Mouse (Mus musculus) cerebellum, adult 2 months (tissue): ENCODE results near the gene Susd4.

Experiments used
- CTCF ChIP-seq: fragments of 200-500 bp; IDR thresholded peaks from 2 replicates; pipeline ENCODE4 v1.5.1; 2011; ENCODE audit warnings: low read depth, mild to moderate bottlenecking, control low read depth, low read length, moderate library complexity, borderline replicate concordance; ENCODE audit not compliant: insufficient read depth
- POLR2A ChIP-seq: fragments of 200-500 bp; IDR thresholded peaks from 2 replicates; pipeline ENCODE4 v1.6.1; 2011; ENCODE audit warnings: low read length, control low read depth, borderline replicate concordance; ENCODE audit not compliant: insufficient read depth

- TF ChIP-seq CTCF, result no peak
- TF ChIP-seq POLR2A, result no peak
These were observed 55.3 kb downstream of the Susd4 start for GRCm38 (mm10) chr1:182818931-182819330.
